Mouse (Mus musculus) T-helper 17 cell (primary cell): ENCODE measurements around the gene Bcl2l11.

Experiments used
- in situ Hi-C, 2 experiments: fragments of 300-600 bp; cut with MboI, MseI; formaldehyde crosslinking; loops; 1 replicate in 1 of 2; 2 replicates in 1 of 2; pipeline ENCODE4 v1.15.1; 2025; ENCODE audit warnings: high pct_unique_total_duplicates in 2 of 2

Gene Bcl2l11

DNA sequence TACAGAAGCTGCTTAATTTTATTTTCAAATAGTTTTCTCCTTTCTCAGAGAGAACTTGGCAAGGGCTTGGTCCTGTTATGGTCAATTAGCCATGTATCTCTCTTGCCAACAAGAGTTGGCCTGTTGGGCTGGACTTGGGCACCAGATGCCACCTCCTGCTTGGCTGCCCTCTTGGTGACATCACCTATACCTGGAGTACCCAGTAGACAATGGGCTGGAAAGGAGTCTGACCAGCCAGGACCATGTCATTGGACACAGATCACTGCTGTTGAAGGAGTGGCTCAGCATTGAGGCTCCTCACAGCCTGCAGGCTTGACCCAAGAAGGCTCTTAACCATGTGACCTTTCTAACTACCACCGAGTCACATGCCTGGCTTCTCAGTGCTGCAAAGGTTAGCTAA, 82.7 kb downstream of the Bcl2l11 start:
- in situ Hi-C loops, result no loop called here

- in situ Hi-C loops, result no loop called here
Observed at GRCm38 (mm10) chr2:128209841-128210329, 84.0 kb downstream of the Bcl2l11 start.

DNA sequence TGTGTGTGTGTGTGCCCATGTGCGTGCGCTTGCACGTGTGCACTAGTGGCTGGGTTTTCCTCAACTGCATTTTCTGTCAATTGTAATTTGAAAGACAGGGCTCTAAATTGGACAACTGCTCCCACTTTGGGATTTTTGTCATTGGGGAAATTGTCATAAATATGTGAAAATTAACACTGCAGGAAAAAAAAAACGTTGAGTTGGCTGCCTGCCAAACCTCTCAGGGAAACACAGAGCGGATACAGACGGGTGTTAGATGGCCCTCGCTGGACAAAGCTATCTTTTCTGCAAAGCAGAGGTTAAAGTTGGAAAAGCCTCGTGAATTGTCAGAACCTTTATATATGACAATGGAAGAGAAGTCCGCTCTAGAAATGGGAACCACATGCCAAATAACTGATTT, 84.5 kb downstream of the Bcl2l11 start:
- in situ Hi-C loops, result no loop called here

DNA sequence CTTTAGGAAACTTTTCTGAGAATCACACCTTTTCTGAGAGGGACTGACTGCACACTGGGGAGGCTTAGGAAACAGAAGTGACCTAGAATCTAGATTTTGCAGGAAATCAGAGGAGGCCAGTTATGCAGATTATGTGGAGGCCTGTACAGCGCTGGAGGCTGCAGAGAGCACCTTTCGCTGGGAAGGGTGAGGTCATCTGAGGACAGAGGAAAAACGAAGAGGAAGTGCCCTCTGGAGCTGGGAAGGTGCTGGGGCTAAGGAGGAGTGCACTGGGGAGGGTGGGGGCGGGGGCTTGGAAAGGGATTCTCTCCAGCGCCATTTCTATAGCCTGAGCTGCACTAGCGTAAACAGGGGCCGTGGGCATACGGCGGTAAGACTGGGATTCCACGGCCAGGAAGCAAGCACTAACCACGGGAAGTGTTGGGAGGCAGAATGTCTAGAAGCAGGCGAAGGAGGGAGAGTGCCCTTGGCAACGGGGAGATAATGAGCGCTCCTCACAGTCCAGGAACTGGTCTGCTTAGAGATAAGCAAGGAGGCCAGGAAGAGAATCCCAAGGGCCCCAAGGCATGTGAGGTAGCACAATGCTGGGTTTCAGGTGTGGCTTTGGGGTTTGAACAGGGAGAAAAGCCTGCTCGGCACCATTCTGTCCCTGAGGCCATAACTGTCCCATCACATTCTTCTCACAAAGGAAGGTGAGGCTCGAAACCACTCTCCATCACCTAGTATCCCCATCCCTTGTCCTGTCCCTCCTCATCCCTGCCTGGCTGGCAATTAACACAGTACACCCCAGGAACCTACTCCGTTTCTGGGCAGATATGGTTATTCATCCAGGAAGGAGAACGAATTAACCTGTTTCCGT, 85.4 kb downstream of the Bcl2l11 start:
- in situ Hi-C loops, result no loop called here

GRCm38 (mm10) chr2:128211881-128212209, 86.0 kb downstream of the Bcl2l11 start:
- in situ Hi-C loops, result no loop called here
